Mouse (Mus musculus) ES-CJ7 (cell line): Measurements from ENCODE around the gene Stk38.
"Not testable (repeated sequence)": the region's sequence is repeated elsewhere in the genome, so short reads cannot be mapped to it uniquely, and the experiment has no call there.

Experiments
- DNase-seq: peaks from one replicate; pipeline ENCODE4 v3.0.0; 2011; ENCODE audit warnings: low read depth, low spot score

The Stk38 gene

GRCm38 (mm10) chr17:29007641-29008325, at the start of gene Stk38:
Stk38 (minus strand) TSS chr17:29007995.
- DNase-seq: peak; percentile 98

- peak; percentile 57 for DNase-seq
Measured at GRCm38 (mm10) chr17:29057361-29057890, 49.6 kb upstream of the Stk38 start.

GRCm38 (mm10) chr17:29056699-29057151, 48.9 kb upstream of the Stk38 start:
- peak; percentile 95 for DNase-seq

GRCm38 (mm10) chr17:29056207-29056606, 48.4 kb upstream of the Stk38 start:
- no peak for DNase-seq

- DNase-seq: no peak
Measured at GRCm38 (mm10) chr17:29055586-29055985, 47.8 kb upstream of the Stk38 start.

- DNase-seq: no peak
Measured at GRCm38 (mm10) chr17:29054429-29054828, 46.6 kb upstream of the Stk38 start.

- no peak for DNase-seq
Measured at GRCm38 (mm10) chr17:29053841-29054240, 46.0 kb upstream of the Stk38 start.

- peak; percentile 17 for DNase-seq
Measured at GRCm38 (mm10) chr17:29053067-29053466, 45.3 kb upstream of the Stk38 start.

GRCm38 (mm10) chr17:29050791-29051190, 43.0 kb upstream of the Stk38 start:
- DNase-seq: peak; percentile 11

- DNase-seq: peak; percentile 16
Measured at GRCm38 (mm10) chr17:29049923-29050322, 42.1 kb upstream of the Stk38 start.

GRCm38 (mm10) chr17:29049508-29049889, 41.7 kb upstream of the Stk38 start:
- DNase-seq: peak; percentile 11

GRCm38 (mm10) chr17:29048748-29049507, 41.1 kb upstream of the Stk38 start:
- peak; percentile 71 for DNase-seq

GRCm38 (mm10) chr17:29047697-29048514, 40.1 kb upstream of the Stk38 start:
- DNase-seq: peak; percentile 44

GRCm38 (mm10) chr17:29046863-29047262, 39.1 kb upstream of the Stk38 start:
- DNase-seq: peak; percentile 58

- no peak for DNase-seq
Measured at GRCm38 (mm10) chr17:29045741-29046530, 38.1 kb upstream of the Stk38 start.

- peak; percentile 81 for DNase-seq
Measured at GRCm38 (mm10) chr17:29044925-29045319, 37.1 kb upstream of the Stk38 start.

- no peak for DNase-seq
Measured at GRCm38 (mm10) chr17:29044146-29044924, 36.5 kb upstream of the Stk38 start.

GRCm38 (mm10) chr17:29043583-29043982, 35.8 kb upstream of the Stk38 start:
- no peak for DNase-seq

GRCm38 (mm10) chr17:29042569-29042968, 34.8 kb upstream of the Stk38 start:
- DNase-seq: no peak

- DNase-seq: not testable (repeated sequence)
Measured at GRCm38 (mm10) chr17:29041632-29042031, 33.8 kb upstream of the Stk38 start.
